Mouse (Mus musculus) heart, embryonic 12.5 days (tissue): ENCODE measurements around the gene Aarsd1. TPM values are rescaled to one million over a fixed set of nuclear protein-coding genes. Genes with fewer than 3 reads are reported as not detected.
"Not testable (repeated sequence)": the region's sequence is repeated elsewhere in the genome, so short reads cannot be mapped to it uniquely, and the experiment has no call there.

Source experiments
- ATAC-seq: fragments of 200-750 bp; cut with Nextera tagmentation; 2 replicates; pipeline ENCODE4 v1.8.0; 2017; ENCODE audit warnings: moderate TSS enrichment, moderate library complexity; ENCODE audit not compliant: insufficient number of reproducible peaks, low FRiP score
- H3K27ac ChIP-seq: fragments of 300-500 bp; sonication (generic); 2 replicates; pipeline ENCODE4 v1.5.1; 2016; ENCODE audit warnings: mild to moderate bottlenecking, moderate library complexity; ENCODE audit not compliant: poor library complexity, severe bottlenecking
- H3K27me3 ChIP-seq: fragments of 300-500 bp; sonication (generic); replicated peaks from 2 replicates; pipeline ENCODE4 v1.6.1; 2016; ENCODE audit warnings: mild to moderate bottlenecking, moderate library complexity
- H3K36me3 ChIP-seq: fragments of 300-500 bp; sonication (generic); 2 replicates; pipeline ENCODE4 v1.6.1; 2016; ENCODE audit warnings: mild to moderate bottlenecking, moderate library complexity
- H3K4me1 ChIP-seq: fragments of 300-500 bp; sonication (generic); replicated peaks from 2 replicates; pipeline ENCODE4 v1.6.1; 2016; ENCODE audit warnings: mild to moderate bottlenecking
- H3K4me2 ChIP-seq: fragments of 300-500 bp; sonication (generic); 2 replicates; pipeline ENCODE4 v1.6.1; 2016; ENCODE audit warnings: mild to moderate bottlenecking, moderate library complexity
- H3K4me3 ChIP-seq: fragments of 300-500 bp; sonication (generic); 2 replicates; pipeline ENCODE4 v1.5.1; 2016; ENCODE audit warnings: mild to moderate bottlenecking
- H3K9ac ChIP-seq: fragments of 300-500 bp; sonication (generic); 2 replicates; pipeline ENCODE4 v1.6.1; 2016; ENCODE audit warnings: mild to moderate bottlenecking, moderate library complexity
- H3K9me3 ChIP-seq: fragments of 300-500 bp; sonication (generic); replicated peaks from 2 replicates; pipeline ENCODE4 v1.6.1; 2016; ENCODE audit warnings: mild to moderate bottlenecking, moderate library complexity
- WGBS: fragments of 180-500 bp; shearing (Covaris S2); methylation state at CpG from one replicate; pipeline ENCODE4 v1.1.7; 2016; 5-methylcytosine and 5-hydroxymethylcytosine counted together
- polyA plus RNA-seq: library from polyadenylated mRNA; unstranded; fragments of >200 nt; fragmentation: Nextera tagmentation; extraction: Ambion mirVana; gene quantifications from 2 replicates; pipeline ENCODE4 v1.2.1, GENCODE M21; 2016

Gene Aarsd1
- polyA plus RNA-seq, 1 experiment from 2014 or later: 42.9 TPM

DNA sequence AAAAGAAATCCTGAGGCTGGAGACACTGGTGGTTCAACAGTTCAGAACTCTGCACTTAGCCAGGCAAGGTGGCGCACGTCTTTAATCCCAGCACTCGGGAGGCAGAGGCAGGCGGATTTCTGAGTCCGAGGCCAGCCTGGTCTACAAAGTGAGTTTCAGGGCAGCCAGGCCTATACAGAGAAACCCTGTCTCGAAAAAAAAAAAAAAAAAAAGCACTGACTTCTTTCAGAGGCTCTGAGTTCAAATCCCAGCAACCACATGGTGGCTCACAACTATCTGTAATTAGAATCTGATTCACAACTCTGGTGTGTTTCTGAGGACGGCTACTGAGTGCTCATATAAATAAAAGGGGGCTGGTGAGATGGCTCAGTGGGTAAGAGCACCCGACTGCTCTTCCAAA is 29.4 kb upstream of the Aarsd1 start:
- not testable (repeated sequence) for H3K4me3 ChIP-seq, ATAC-seq, H3K4me2 ChIP-seq, H3K9ac ChIP-seq, H3K9me3 ChIP-seq, H3K27ac ChIP-seq, H3K27me3 ChIP-seq
- Histone ChIP-seq H3K36me3 (peaks cover 31% of the 10 kb centered on the region), H3K4me1 (peaks cover 41% of the 10 kb centered on the region)
- WGBS: 87% methylated on average over 8 of the region's 8 CpGs

DNA sequence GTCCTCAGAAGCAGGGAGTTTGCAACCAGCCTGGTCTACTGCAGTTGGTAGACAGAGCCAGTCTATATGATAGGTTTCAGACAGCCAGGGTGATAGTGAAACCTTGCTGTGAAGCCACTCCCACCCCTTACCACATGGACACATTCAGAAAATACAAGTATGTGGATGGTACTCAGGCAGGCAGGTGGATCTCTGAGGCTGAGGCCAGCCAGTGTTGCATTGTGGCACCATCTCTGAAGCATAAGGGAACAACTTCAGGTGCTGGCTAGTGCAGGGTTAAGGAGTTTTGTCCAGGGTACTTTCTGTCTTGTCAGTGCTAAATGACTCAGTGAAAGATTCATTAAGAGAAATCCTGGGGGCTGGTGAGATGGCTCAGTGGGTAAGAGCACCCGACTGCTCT is 28.9 kb upstream of the Aarsd1 start:
- Histone ChIP-seq H3K27me3 (no peaks in the 10 kb centered on the region), H3K4me3 (no peak overlapping the region), H3K36me3 (peaks cover 31% of the 10 kb centered on the region), H3K4me1 (peaks cover 37% of the 10 kb centered on the region), H3K9me3 (no peaks in the 10 kb centered on the region), H3K4me2 (no peak overlapping the region), H3K9ac (no peak overlapping the region), H3K27ac (no peak overlapping the region)
- 78% methylated on average over 1 of the region's 1 CpGs for WGBS
- ATAC-seq: no peak

DNA sequence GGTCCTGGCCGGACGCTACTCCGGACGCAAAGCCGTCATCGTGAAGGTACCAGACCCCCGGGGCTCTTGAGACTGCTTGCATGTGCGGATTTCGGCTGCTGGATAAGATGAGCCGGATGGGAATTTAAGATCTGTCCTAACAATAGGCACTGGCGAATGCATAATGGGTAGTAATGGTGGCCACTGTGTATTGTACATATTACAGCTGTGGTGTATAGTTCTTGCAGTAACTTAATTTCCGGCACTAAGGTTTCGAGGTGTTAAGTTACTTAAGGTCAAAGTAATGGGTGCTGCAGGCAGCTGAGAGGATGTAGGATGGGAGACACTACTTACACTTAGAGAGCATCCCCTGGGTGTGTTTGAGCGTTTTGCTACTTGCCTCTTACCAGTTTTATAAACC is 25.3 kb upstream of the Aarsd1 start:
- Histone ChIP-seq H3K36me3 (peaks cover 31% of the 10 kb centered on the region), H3K4me3 (peak overlapping the region; percentile 90), H3K9ac (peak overlapping the region; percentile 97), H3K4me2 (peak overlapping the region; percentile 98), H3K4me1 (peaks cover 22% of the 10 kb centered on the region), H3K27ac (peak overlapping the region; percentile 94), H3K9me3 (no peaks in the 10 kb centered on the region), H3K27me3 (no peaks in the 10 kb centered on the region)
- WGBS: under 1% methylated on average over 14 of the region's 14 CpGs
- ATAC-seq: no peak

DNA sequence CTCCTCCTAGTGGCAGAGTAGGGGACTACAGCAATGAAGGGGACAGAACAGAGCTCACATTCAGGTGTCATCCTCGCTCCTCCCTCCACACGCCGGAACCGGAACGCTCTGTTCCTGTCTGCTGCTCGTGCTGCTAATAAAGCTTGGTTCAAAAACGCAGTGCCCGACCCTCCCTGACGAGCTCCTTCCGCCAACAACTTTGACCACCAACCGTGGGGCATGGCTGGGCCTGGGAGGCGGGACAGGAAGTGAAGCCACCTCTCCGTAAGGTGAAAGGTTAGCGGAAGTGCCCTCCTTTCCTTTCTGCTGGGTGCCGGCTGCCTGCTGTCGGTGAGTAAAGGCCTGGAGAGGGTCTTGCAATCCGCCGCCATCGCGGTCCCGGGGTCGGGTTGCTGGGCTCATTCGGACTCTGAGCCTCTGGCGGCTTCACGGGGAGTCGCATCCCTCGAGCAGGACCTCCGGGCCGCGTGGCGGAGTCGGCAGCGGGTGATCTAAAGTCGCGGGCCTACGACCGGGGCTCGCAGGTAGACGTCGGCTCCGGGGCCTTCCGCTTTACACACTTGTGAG is 24.8 kb upstream of the Aarsd1 start, which contains the start of gene Rpl27:
Gene Rpl27 (plus strand): TSS at position 172 of the 567 bp plus-strand sequence.
- Histone ChIP-seq H3K9me3 (no peaks in the 10 kb centered on the region), H3K27me3 (no peaks in the 10 kb centered on the region), H3K36me3 (peaks cover 31% of the 10 kb centered on the region), H3K4me2 (peak within 1 kb of the TSS; percentile 98), H3K9ac (peak within 1 kb of the TSS; percentile 97), H3K27ac (peak within 1 kb of the TSS; percentile 94), H3K4me1 (peaks cover 22% of the 10 kb centered on the region), H3K4me3 (peak within 1 kb of the TSS; percentile 90)
- peak; percentile 98 for ATAC-seq
- WGBS: under 1% methylated on average over 42 of the region's 42 CpGs

DNA sequence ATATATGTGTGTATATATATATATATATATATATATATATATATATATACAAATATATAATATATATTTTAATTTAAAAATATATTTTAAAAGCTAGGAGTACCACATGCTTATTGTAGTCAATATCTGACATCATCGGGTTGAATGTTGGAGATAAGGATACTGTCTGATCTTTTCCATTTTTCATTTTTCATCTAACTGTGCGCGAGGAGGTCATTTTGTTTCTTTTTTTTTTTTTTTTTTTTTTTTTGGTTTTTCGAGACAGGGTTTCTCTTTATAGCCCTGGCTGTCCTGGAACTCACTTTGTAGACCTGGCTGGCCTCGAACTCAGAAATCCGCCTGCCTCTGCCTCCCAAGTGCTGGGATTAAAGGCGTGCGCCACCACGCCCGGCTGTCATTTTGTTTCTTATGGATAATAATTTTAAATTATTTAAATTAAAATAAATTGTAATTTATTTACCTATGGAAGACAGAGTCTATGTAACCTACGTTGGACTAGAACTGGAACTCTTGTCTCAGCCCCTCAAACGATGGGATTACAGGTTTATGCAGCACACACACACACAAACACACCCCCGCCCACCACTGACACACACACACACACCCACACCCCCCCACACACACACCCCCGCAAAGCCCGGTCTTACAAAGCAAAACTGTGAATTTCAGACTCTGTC is 24.2 kb upstream of the Aarsd1 start:
- ATAC-seq, H3K27ac ChIP-seq, H3K27me3 ChIP-seq, H3K9me3 ChIP-seq: not testable (repeated sequence)
- H3K9ac ChIP-seq: 0 out of 2 replicates have a peak overlapping the region, but pooled peaks have one; percentile 62
- H3K4me1 ChIP-seq: peaks cover 22% of the 10 kb centered on the region
- peaks cover 31% of the 10 kb centered on the region for H3K36me3 ChIP-seq
- peak overlapping the region; percentile 90 for H3K4me3 ChIP-seq
- peak overlapping the region; percentile 64 for H3K4me2 ChIP-seq
- WGBS: 38% methylated on average over 15 of the region's 15 CpGs

DNA sequence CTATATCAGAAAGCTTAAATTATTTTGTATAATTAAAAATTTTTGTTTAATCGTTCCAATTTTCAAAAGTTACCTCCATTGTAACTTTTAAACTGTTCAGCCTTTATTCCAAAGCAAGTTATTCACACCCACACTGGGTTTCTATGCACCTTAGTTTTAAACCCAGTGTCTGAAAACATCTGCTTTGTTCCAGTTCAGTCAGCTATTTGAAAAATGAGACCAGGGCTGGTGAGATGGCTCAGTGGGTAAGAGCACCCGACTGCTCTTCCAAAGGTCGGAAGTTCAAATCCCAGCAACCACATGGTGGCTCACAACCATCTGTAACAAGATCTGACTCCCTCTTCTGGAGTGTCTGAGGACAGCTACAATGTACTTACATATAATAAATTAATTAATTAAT is 20.6 kb upstream of the Aarsd1 start:
- not testable (repeated sequence) for ATAC-seq, H3K27ac ChIP-seq
- peaks cover 31% of the 10 kb centered on the region for H3K36me3 ChIP-seq

DNA sequence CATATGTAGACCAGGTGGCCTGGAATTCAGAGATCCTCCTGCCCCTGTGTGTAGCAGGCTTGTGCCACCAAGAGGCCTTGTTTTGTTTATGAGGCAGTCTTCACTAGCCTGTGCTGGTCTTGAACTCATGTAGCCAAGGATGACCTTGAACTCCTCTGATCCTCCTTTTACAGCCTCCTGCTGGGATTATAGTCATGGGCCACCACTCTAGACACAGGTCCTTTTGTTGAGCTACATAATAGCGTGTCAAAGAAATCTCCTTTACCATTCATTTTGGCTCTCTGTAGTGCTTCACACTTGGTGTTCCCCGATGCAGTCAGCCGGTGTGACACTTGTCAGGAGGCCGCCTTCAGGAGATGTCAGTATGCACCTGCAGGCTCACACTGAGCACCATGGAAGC is 19.5 kb upstream of the Aarsd1 start:
- no peaks in the 10 kb centered on the region for H3K9me3 ChIP-seq
- no peaks in the 10 kb centered on the region for H3K27me3 ChIP-seq
- no peaks in the 10 kb centered on the region for H3K4me1 ChIP-seq
- ATAC-seq: no peak
- H3K27ac ChIP-seq: no peak overlapping the region
- peaks cover 39% of the 10 kb centered on the region for H3K36me3 ChIP-seq
- H3K4me3 ChIP-seq: no peak overlapping the region
- H3K4me2 ChIP-seq: no peak overlapping the region
- no peak overlapping the region for H3K9ac ChIP-seq
- 74% methylated on average over 4 of the region's 4 CpGs for WGBS

More for the DNA sequence above, 20.6 kb upstream of the Aarsd1 start:
- WGBS: 58% methylated on average over 3 of the region's 3 CpGs
- not testable (repeated sequence) for H3K9ac ChIP-seq, H3K9me3 ChIP-seq, H3K4me3 ChIP-seq, H3K27me3 ChIP-seq, H3K4me1 ChIP-seq, H3K4me2 ChIP-seq

DNA sequence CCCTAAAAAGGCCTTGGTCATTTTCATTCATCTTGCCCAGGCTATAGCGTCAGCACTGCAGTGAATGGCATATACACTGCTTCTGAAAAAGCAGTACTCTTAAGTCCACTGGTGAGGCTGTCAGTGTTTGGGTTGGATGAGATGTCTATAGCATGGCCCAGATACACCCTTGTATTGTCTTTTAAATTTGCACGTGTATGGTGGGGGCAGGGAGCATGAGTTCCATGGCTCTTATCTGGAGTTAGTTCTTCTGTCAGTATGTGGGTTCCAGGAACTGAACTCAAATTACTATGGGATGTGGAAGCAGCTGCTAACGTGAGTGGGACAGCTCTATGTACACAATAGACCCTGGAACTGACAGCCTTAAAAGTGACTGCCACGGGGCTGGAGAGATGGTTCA is 18.4 kb upstream of the Aarsd1 start:
- ATAC-seq: no peak
- no peaks in the 10 kb centered on the region for H3K4me1 ChIP-seq
- H3K27ac ChIP-seq: no peak overlapping the region
- WGBS: 74% methylated on average over 4 of the region's 4 CpGs
- H3K27me3 ChIP-seq: no peaks in the 10 kb centered on the region
- no peak overlapping the region for H3K4me2 ChIP-seq
- no peak overlapping the region for H3K9ac ChIP-seq
- no peak overlapping the region for H3K4me3 ChIP-seq
- H3K9me3 ChIP-seq: no peaks in the 10 kb centered on the region
- H3K36me3 ChIP-seq: peaks cover 50% of the 10 kb centered on the region

DNA sequence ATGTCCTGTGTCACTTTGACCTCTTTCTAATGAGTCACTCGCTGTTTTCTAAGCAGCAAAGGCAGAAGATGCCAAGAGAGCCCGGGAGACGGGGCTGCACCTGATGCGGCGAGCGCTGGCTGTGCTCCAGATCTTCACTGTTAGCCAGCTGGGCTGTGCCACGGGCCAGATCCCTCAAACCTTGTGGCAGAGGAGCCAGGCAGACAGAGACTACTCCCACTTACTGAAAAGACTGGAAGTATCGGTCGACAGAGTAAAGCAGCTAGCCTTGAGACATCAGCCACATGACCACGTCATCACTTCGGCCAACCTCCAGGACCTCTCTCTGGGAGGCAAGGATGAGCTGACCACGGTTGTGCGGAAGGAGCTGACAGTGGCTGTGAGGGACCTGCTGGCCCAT is 16.0 kb upstream of the Aarsd1 start:
- Histone ChIP-seq H3K27ac (no peak overlapping the region), H3K4me3 (no peak overlapping the region), H3K4me2 (no peak overlapping the region), H3K4me1 (no peaks in the 10 kb centered on the region), H3K36me3 (peaks cover 69% of the 10 kb centered on the region), H3K27me3 (no peaks in the 10 kb centered on the region), H3K9ac (no peak overlapping the region), H3K9me3 (no peaks in the 10 kb centered on the region)
- 87% methylated on average over 13 of the region's 13 CpGs for WGBS
- no peak for ATAC-seq

DNA sequence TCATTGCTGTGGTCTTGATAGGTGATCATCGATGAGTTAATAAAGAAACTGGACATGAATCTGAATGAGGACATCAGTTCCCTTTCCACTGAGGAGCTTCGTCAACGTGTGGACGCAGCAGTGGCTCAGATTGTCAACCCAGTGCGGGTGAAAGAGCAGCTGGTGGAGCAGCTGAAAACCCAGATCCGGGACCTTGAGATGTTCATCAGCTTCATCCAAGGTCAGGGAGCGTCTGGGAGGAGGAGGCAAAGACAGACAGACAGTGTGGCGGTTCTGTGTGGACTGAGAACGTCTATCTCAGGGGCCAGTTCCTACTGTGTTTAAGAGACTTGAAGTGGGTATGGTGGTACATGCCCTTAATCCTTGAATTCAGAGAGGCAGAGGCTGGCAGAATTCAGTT is 13.9 kb upstream of the Aarsd1 start:
- ATAC-seq: no peak
- 85% methylated on average over 9 of the region's 9 CpGs for WGBS
- H3K27me3 ChIP-seq: no peaks in the 10 kb centered on the region

DNA sequence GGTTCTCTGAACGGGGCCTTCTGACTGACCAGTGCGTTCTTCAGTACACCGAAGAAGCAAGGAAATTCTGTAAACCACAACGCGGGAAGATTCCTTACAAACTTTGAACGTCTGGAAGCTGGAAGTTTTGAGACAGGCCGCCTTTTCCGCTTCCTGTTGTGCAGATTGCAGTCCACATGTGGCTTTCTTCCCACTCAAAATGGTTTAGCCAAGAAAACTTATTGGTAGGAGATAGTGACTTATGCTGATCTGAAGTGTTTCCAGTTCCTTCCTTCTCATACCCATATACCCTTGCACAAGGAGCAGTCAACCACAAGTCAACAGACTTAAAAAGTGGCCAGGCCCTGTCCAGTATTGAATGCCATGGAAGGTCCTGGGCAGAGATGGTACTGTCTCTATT is 8.8 kb upstream of the Aarsd1 start:
- peak overlapping the region; percentile 83; the same call in 1 of the 2 replicates for H3K9ac ChIP-seq
- 52% methylated on average over 8 of the region's 8 CpGs for WGBS

More for the DNA sequence above, 13.9 kb upstream of the Aarsd1 start:
- H3K36me3 ChIP-seq: peaks cover 69% of the 10 kb centered on the region
- peaks cover 8% of the 10 kb centered on the region for H3K4me1 ChIP-seq
- H3K9ac ChIP-seq: no peak overlapping the region
- H3K27ac ChIP-seq: no peak overlapping the region
- H3K4me3 ChIP-seq: no peak overlapping the region
- H3K9me3 ChIP-seq: no peaks in the 10 kb centered on the region
- no peak overlapping the region for H3K4me2 ChIP-seq

More for the DNA sequence above, 8.8 kb upstream of the Aarsd1 start:
- no peak for ATAC-seq
- Histone ChIP-seq H3K4me1 (peaks cover 29% of the 10 kb centered on the region), H3K4me3 (peak overlapping the region; percentile 89), H3K36me3 (peaks cover 31% of the 10 kb centered on the region), H3K27me3 (no peaks in the 10 kb centered on the region), H3K27ac (no peak overlapping the region), H3K4me2 (peak overlapping the region; percentile 98), H3K9me3 (no peaks in the 10 kb centered on the region)
